Mouse (Mus musculus) adrenal gland, postnatal 4 days (tissue): ENCODE measurements around the gene Lect2. TPM values are rescaled to one million over a fixed set of nuclear protein-coding genes. Genes with fewer than 3 reads are reported as not detected.

Source experiments
- DNase-seq, 2 experiments: peaks; one replicate each; pipeline ENCODE4 v3.0.0; 2021 to 2022; ENCODE audit warnings: low spot score in 2 of 2, mixed read lengths in 2 of 2
- total RNA-seq, 2 experiments: library from RNA; stranded (reverse); gene quantifications; 2 replicates each; pipeline ENCODE4 v1.2.3; 2021

Gene Lect2
- total RNA-seq, 2 experiments from 2014 or later: 0.98 to 24.8 TPM

DNA sequence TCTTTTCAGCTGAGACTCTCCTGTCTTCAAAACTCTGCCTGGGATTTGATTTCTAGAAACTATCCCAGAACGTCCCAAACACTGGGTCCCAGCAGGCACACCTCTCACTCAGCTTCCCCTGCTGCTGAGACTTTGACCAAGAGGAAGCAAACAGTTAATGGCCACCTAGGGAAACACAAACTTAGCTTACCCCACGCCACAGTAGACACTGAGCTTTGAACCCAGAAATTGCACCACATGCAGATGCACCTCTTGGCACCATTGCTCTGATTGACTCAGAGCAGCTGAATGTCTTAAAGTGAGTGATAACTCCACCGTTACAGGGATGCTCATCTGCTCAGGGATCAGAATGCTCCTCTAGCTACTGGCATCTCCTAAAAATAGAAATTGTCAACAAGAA, 10.5 kb upstream of the Lect2 start:
- no peak for DNase-seq

DNA sequence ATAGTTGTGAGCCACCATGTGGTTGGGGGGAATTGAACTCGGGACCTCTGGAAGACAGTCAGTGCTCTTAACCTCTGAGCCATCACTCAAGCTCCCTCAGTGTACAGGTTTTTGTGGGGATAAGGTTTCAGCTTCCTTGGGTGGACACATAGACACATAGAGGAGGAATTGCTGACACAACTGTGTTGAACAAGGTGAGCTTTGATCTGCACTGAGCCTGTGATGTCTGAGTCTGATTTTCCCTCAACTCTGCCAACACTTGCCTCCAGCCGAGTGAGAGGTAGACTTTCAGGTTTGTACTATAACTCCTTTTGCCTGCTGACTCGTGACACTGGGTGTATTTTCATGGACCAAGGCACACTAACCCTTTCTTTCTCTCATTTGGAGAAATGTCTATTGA, 8.4 kb upstream of the Lect2 start:
- no peak for DNase-seq

DNA sequence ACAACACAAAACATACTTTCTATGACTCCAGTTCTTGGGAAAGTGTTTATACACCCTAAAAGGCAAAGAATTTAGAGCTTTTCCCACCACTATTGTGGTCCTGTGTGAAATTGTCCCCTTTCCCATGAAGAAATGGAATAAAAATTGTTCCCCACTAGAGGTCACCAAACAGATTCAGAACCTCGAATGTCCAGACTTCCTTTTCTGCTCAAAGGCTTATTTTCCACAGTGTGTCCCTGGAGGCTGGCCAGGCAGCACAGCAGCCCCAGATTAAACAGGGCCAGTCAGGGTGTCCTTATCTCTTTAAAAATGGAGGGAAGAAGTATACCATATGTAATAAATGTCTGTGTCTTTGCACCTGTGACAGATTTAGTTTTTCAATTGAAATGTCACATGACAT, 7.7 kb upstream of the Lect2 start:
- no peak for DNase-seq

- no peak for DNase-seq
Measured at GRCm38 (mm10) chr13:56554409-56554808, 6.1 kb upstream of the Lect2 start.

DNA sequence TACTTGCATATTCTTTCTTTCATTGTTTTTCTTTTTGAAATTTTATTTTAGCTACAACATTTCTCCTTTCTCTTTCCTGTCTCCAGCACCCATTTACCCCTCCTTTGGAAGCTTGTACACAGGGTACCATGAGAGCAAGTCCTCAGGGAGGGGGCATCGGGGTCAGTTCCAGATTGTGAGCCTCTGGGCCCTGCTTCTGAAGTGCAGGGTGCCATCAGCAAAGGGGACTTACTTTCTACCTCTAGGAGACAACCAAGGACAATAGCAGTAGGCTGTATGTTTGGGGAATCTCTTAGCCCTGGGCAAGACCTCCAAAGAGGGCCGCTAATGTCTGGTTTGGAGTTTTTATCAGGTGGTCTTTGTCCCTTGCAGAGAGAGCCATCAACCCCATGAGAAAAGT, 5.6 kb upstream of the Lect2 start:
- no peak for DNase-seq

- DNase-seq: no peak
Measured at GRCm38 (mm10) chr13:56551661-56552060, 3.4 kb upstream of the Lect2 start.

DNA sequence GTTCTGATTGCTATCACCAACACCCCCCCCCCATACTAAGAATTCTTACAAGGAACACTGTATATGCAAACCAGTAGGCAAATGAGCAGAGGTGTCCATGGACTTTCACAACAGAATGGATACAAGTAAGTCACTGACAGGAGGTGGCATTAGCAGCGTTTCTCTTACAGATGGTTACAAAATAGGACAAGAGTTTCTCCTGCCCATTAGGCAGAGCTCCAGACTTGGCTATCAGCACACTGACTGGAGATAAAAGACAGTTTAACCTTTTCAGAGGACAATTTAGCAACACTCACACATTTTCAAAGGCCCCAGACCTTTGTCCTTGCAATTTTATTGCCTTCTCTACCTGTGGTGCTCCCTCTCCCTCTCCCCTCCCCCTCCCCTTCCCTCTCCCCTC, 2.3 kb upstream of the Lect2 start:
- DNase-seq: peak in 1 of 2 experiments; percentile 21

DNA sequence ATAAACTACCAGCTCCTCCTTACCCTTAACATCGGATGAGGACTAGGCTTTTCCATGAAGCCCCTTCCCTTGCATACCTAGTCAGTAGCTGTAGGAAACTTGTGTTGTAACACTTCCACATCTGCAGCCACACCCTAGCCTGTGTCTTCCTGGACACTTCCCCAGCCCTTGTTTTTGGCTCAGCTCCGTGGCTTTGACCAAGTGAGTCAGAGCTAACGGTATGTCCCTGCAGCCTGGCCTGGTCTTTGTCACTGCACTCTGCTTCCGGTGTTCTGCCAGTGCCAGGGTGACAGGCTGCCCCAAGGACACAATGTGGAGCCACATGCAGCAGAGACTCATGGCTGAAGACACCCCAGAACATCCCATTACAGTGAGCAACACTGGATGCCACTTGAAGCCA, 1.1 kb upstream of the Lect2 start:
- peak in 1 of 2 experiments; percentile 47 for DNase-seq

DNA sequence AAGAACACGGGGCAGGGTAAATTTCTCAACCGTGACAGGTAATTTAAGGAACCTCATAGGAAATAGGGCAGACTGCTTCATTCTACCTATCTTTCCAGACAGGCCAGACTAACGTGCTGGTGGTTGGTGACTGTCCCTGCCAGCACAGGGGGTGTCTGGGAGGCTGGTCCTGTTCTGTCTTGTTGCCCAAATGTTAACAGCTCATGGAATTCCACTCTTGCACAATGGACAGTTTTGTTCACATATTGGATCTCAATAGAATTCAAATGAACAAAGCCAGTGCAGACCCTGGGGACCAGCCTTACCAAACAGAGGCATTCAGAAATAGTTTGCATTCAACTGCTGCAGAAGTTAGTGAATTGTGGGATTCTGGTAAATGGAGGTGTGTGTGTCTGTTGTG, 3.3 kb downstream of the Lect2 start:
- DNase-seq: no peak

DNA sequence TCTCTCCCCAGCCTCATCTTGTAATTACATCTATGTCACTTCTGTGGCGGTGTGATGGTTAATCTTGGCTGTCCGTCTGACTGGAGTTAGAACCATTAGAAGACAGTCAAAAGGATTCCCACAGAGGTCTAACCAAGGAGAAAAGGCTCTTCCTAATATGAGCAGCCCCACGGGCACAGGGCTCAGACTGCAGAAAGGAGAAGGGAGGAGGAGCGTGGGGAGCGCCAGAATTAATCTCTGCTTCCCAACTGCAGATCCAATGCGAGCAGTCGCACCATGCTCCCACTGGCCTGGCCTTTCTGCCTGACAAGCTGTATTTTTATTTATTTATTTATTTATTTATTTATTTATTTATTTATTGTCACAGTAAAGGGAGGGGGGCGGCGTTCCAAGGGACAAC, 4.5 kb downstream of the Lect2 start:
- DNase-seq: no peak

DNA sequence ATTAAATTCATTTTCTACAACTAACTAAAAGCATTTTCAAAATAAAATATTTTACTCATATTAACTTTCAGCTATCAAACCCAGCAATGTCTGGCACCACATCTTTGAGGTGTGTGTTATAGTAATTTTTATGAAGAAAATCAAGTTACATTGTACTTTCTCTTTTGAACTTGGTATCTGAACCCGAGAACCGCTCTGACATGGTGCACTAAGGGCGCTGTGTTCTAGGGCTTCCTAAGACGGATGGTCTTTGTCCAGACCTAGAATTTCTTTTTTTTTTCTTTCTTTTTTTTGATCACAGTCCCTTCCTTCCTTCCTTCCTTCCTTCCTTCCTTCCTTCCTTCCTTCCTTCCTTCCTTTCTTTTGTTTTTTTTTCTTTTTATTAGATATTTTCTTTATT, 8.5 kb downstream of the Lect2 start:
- no peak for DNase-seq

DNA sequence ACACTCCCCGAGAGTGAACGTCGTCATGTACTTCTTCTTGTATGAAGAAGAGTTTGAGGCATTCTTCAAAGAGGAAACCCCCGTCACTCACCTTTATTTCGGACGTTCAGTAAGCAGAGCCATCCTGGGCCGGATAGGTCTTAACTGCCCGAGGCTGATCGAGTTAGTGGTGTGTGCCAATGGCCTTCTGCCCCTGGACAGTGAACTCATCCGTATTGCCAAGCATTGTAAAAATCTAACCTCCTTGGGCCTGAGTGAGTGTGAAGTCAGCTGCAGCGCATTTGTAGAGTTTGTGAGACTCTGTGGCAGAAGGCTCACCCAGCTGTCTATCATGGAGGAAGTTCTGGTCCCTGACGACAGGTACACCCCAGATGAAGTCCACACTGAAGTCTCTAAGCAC, 11.3 kb downstream of the Lect2 start:
- no peak for DNase-seq

- DNase-seq: no peak
Measured at GRCm38 (mm10) chr13:56535570-56535969, 12.7 kb downstream of the Lect2 start.

DNA sequence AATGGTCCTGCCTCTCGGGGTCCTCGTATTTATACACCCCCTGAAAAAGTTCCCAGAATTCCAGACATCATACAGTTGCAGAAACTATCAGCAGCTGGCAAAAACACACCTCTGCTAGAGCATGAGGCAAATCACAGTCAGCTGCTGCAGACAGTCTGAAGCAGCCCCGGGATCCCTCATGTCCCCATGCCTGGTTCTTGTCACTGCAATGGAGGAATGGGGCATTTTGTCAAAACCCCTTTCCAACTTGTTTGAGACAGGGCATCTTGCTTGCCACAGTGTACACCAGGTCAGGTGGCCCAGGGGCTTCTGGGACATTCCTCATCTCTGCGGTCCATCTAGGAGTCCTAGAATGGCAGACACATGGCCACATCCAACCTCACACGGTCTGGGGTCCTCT, 13.4 kb downstream of the Lect2 start:
- DNase-seq: no peak

- no peak for DNase-seq
Measured at GRCm38 (mm10) chr13:56529685-56530084, 18.6 kb downstream of the Lect2 start.

- DNase-seq: no peak
Measured at GRCm38 (mm10) chr13:56529031-56529430, 19.3 kb downstream of the Lect2 start.

DNA sequence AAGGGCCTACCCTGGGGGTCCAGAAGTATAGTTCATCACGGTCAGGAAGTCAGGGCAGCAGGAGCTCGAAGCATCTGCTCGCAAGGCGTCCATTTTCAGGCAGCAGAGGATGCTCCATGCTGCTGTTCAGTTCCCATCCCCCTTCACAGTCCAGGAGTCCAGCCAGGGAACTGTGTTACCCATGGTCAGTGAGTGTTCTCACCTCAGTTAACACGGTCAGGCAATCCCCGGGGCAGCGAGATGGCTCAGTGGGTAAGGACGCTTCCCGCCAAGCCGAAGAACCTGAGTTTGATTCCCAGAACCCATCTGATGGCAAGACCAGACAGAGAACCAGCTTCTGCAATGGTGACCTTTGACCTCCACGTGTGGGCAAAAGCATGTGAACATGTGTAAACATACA, 20.0 kb downstream of the Lect2 start:
- no peak for DNase-seq

GRCm38 (mm10) chr13:56527846-56528245, 20.5 kb downstream of the Lect2 start:
- no peak for DNase-seq

GRCm38 (mm10) chr13:56526871-56527270, 21.4 kb downstream of the Lect2 start:
- no peak for DNase-seq

DNA sequence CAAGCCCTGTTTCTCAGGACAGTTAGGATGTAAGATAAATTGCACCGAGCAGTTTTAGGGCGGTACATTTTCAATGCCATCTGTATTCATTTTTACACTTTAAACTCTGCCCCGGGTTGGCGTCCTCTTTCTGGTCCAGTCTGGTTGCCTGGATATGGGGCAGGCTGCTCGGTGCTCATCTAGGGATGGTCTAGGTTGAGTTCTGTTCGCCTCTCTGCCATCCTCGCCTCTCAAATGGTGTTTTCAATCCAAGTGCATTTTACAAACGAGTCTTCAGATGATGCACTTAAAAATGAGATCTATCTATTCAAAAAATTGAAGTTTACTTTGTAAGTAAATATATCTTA, 25.5 kb downstream of the Lect2 start:
- no peak for DNase-seq

GRCm38 (mm10) chr13:56522081-56522820, 26.1 kb downstream of the Lect2 start, which contains the start of gene Fbxl21:
TSS of gene Fbxl21 (plus strand) at chr13:56522472.
- peak; percentile 87 to 90 for DNase-seq

- no peak for DNase-seq
Measured at GRCm38 (mm10) chr13:56516816-56517215, 31.5 kb downstream of the Lect2 start.

DNA sequence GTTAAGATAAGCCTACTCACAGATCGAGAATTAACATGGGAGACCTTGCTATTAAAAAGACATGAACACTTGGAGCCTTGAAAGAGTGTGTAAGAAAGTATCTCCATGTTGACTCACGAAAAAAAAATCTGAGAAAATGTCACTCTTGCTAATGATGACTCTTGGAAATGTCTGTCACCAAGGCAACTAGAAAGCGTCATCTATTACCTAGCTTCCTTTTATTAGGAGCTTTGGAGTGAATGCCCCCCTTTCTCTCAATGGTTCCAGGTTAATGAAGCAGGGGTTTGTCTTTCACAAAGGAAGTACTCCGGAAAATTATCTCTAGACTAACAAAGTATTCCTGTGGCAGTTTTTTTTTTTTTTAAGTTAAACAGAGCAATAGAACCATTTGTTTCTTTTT, 32.0 kb downstream of the Lect2 start:
- no peak for DNase-seq

GRCm38 (mm10) chr13:56513595-56513994, 34.7 kb downstream of the Lect2 start:
- DNase-seq: no peak
